Mouse (Mus musculus): Measurements from ENCODE around the gene Raph1.

Raph1 gene

DNA sequence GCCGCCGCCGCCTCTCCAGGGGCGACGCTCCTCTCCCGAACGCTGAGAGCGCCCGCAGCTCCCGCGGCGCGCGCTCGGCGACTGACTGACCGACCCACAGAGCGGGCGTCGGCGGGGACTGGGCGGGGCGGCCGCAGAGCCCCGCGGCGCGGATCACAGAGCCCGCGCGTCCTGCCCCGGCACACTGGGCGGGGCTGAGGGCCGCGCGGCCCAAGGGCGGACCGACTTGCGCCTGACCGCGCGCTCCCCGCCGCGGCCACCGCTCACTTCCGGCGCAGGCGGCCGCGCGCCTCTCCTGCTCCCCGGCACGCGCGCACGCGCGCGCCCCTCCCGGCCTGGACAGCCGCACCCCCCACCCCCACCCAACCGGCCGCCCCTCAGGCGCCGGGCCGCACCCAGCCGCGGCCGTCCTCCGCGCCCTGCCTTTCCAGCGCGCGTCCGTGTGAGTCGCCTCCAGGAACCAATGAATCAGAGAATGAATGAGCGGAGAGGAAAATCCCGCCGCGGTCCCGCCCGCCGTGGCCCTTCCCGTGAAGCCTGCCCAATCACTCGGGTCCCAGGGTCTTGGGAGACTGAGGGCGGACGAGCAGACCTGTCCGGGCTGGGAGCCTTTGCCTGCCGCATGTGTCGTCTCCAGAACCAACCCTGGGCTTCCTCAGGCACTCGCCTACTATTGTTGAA lies at the start of gene Raph1:
TSS of gene Raph1 (minus strand) at position 474 of the 681 bp plus-strand sequence.
- peak; percentile 88 for DNase-seq (ENCODE audit: low spot score)

DNA sequence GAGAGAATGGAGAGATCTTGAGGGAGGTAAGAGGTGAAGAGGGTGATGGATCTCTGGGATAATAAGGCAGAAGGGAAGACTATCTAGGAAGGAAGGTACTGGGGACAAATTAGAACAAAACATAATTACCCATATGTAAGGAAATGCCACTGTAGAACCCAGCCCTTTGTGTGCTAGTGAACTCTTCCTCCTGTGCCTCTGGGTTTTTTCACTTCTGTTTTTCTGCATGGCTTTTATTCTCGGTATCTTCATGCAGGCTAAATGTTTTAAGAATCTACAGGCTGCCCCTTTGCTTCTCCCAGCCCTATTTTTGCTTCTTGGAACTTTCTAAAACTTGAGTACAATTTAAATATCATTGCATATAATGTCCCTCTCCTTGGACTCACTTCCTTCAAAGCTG lies 48.8 kb upstream of the Raph1 start:
- no peak for DNase-seq (ENCODE audit: low spot score)

DNA sequence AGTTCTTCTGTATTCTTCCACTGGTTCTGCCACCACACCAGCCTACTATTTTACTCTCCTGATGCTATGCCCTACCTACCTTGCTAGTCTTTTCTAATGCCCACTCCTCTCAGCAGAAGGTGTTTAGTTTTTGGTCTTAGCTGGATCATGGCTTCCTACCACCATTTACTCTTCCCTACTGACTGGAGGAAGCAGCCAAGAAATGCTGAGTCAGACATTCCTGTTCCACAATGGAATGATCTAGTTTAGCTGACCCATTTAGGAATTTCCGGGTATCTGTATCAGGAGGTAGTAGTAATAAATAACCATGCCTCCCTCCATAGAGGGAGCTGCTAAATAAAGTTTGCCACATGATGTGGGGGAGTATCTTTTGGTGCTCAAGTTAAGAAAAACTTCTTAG lies 48.0 kb upstream of the Raph1 start:
- no peak for DNase-seq (ENCODE audit: low spot score)

DNA sequence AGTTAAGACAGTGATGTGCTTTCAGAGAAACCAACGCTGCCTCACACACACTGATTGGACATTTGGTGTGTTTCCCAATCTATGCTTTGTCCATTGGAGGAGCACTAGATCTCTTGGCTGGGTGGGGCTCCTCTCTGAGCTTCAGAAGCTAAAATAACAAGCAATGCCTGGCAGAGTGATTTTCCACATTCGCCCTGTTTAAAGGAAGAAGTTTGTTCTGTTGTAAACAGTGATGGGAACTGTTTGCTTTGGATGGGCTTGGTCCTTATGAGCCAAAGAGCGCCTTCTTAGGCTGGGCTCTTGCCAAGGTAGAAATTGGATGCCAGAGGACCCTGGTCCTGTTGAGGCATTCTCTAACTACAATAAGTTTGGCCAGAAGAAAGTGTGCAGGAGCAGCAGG lies 45.1 kb upstream of the Raph1 start:
- DNase-seq (ENCODE audit: low spot score) = peak; percentile 38

DNA sequence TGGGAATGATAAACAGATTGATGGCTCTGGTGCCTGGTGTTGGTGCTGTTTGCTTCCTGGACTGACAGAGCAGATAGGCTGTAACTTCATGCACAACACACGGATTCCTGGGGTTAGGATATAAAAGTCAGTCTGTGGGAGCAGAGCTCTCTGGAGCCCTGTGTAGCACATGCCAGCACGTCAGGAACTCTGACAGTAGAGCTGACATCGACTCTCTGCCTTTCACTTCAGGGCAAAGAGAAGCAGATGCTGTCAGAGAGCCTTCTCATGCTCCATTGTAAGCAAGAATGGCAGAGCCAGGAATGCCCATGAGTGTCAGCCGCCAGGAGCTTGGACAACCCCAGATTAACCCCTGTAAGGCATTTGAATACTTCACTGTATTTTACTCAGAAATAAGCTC lies 43.7 kb upstream of the Raph1 start:
- no peak for DNase-seq (ENCODE audit: low spot score)

DNA sequence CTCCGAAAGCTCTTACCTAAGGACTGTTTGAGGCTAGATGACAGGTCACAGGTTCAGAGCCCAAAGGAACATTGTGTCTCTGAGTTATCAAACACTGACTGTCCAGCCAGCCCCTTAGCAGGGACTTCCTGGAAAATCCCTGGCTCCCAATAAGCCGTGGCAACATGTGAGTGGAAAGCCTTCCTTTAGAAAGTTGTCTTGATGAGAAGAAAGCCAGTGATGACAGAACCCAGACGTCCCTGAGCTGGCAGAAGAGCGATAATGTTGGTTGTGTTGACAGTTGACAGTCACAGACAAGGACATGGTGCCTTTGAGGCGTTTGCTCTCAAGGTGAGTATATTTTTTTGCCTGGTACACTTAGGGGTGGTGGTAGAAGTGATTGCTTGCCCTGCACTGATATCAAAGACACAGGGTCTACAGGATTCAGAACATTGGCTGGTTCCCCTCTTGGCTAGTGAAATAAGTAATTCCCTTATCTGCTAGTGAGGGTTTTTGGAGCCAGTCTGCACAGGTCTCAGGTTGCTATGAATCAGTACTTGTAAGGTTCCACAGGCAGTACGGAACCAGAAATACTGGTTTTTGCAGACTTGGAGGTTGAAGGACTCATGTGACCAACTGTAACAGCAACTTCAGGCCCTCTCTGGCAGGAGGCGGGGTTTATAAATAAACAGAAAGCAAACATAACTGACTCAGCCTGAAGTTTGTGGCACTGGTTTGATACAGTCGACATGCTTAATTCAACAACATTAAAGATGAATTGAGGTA lies 42.3 kb upstream of the Raph1 start:
- DNase-seq (ENCODE audit: low spot score) = no peak

DNA sequence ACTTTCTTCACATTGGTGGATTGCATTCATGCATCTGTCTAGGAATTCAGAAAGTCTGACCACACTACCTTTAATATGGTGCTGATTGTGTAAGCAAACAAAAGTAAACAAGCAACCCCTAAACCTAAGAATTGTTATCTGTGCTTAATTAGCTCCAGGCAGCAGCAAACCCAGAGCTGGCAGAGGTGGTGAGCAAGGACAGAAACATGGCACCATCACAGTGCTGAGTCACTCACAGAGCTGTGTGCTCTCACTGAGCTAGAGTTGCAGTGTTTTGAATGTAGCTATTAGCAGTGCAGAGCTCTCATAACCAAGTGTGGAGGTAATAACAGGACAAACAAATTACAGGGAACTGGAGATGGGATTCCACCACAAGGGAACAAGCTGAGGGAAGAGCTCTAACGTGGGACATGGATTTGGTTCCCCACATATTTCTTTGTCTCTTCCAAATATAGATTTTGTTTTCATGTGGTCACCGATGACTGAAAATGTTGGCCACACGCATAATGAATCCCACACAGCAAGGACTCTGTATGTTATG lies 37.6 kb upstream of the Raph1 start:
- peak; percentile 35 for DNase-seq (ENCODE audit: low spot score)

DNA sequence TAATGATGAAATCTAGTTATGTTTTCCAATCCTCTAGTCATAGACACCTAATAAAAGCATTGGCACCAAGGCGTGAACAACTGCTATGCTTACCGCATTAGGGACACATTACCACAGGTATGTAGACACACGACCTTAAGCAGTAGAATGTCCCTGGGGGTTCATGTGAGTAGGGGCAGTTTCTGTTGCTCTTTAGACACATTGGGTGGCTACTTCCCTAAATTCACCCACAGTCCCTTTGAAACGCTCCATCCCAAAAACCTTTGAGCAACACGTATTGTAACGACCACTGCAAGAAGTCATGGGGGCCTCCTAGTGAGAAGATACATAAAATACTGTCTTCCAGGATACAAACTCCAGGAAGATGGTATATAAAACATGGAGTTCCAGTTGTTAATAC lies 33.8 kb upstream of the Raph1 start:
- no peak for DNase-seq (ENCODE audit: low spot score)

DNA sequence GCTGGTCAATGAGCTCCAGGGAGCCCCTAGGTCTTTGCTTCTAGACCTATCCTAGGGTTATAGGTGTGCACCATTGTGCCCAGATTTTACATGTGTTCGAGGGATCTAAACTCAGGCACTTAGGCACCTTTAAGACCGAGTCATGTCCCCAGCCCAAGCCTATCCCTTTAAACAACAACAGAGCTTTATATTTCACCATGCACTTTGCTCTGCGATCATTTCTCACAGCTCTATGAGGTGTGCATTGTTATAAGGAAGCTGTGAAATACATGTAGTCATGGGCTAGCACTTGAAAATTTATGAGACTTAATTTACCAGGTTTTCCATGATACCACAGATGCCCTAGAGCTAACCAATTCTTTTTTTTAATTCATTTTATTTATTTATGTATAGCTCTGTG lies 33.0 kb upstream of the Raph1 start:
- no peak for DNase-seq (ENCODE audit: low spot score)

DNA sequence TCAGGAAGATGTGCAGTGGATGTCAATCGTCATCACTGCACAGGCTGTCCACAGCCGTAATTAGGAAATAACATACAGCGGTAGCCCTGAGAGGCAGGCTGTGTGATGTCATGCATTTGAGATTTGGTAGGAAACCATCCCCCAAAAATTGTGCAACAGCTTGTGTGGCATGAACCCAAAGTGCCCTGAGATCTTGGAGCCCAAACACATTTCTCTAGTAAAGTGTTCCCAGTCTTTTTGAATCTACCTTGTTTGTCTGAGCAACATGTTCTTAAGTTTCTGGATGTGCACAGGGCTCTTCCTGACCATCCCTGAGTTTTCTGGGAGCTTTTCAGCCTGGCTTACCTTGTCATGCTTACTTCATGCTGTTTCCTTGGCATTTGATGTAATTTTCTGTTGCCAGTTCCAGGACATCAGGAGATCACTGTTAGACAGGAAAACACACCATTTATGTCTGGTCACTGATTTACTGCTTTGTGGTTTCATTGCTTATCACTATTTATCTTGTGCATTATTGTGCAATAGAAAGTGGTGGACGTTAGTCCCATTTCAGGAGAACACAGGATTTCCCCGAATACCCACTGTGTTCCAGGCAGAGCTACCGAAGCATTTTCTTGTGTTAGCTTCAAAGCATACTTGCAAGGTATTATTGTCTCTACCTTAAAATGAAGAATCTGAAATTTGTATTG lies 32.3 kb upstream of the Raph1 start:
- peak; percentile 78 for DNase-seq (ENCODE audit: low spot score)

DNA sequence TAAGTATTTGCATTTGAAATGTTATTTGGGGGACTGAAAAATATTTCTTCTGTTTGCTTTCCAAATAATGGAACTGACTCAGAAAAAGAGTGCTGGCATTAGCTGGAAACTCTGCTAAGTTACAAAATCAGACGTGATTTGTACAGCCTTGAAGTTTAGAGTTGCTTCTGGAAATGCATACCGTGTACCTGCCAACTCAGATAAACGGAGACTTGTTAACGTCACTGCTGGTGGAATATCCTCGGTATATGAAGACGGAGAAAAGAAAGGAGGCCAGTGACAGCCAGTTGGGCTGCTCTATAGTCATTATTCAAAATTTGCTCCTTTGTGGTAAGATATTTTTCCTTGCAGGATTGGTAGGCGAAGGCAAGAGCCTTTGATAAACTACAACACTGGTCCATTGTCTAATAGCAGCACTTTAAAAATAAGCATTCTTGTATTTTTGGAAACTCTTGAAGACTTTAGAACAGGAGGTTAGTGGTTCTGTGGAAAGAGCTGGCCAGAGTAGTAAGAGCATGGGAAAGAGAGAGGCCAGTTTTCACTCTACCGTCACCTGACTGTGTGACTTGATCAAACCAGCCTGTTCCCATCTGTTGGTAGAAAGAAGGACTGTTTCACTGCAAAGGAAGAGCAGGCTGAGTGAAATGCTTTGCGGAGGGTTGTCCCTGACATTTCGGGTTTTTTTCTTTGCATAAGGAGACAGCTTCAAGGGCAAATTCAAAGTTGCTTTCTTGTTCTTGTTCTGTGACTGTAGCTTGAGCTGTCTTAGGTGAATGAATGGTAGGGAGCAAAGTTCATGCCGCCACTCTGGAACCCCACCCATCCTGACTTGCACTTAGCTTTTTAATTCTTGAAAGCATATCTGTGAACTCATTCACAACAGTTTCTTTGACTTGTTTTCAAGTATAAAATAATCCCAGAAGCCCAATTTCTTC lies 29.7 kb upstream of the Raph1 start:
- DNase-seq (ENCODE audit: low spot score) = no peak

DNA sequence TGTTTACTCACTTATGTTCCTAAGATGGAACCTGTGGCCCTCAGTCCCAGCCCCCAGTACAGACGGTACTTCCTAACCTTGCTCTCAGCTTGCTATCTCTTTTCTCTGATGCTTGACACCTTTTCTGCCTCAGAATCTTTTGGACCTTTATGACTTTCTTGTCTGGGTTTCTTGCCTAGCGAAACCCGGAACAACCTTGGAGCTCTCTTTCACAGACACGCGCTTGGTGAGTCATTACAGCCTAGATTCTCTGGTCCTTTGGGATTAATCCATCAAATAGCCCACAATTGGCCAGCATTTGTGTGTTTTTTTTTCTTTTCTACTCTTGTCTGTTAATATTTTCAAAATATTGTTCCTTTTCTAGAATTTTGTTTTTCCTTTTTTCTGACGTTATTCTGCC lies 26.2 kb upstream of the Raph1 start:
- DNase-seq (ENCODE audit: low spot score) = no peak

DNA sequence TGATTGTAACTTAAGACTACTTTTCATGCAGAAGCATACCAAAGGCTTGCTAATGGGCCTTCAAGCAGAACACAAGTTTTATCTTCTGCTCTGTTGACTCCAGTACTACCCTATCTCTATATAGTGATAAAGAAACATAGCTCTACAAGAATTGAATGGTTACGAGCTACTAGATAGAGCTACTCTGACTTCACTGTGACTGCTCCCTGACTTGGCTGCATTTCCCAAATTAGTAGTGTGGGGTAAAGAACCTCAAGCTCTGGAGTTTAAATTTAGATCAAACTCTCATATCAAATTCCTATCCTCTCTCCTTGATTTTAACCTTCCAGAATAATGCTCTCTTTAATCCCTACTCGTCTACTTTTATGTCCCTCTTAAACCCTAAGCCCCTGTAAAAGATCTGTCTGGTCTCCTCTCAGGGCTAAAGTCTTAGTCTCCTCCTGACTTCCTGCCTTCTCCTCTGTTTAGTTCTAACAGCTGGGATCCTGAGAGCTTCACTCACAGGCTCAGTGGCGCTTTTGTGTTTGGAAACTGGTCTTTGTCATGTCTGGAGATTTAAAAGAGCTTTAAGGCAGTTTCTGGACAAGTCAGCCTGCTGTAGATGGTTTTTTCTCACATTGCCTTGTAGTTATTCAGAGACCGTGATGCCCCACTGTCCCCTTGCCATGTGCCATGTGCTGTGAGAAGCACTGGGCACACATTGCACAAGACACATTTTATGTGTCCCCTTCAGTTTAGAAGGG lies 22.2 kb upstream of the Raph1 start:
- no peak for DNase-seq (ENCODE audit: low spot score)

DNA sequence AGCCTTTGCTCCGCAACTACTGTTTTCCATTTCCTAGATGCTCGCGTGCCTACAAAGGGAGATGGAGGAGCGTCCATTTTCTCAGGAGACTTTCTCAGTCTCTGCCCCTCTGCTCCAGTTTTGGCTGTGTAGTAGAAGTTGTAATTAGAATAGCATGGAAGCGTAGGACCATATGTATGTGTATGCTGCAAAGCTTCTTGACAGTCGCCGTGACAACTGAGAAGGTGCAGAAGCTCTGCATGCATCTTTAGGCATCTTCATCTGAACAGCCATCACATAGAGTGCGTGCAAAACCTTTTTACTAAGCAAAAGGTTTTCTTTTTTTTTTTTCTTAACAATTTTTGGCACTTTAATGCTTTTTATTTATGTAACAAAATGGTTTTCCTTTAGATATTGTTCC lies 14.1 kb upstream of the Raph1 start:
- DNase-seq (ENCODE audit: low spot score) = no peak

DNA sequence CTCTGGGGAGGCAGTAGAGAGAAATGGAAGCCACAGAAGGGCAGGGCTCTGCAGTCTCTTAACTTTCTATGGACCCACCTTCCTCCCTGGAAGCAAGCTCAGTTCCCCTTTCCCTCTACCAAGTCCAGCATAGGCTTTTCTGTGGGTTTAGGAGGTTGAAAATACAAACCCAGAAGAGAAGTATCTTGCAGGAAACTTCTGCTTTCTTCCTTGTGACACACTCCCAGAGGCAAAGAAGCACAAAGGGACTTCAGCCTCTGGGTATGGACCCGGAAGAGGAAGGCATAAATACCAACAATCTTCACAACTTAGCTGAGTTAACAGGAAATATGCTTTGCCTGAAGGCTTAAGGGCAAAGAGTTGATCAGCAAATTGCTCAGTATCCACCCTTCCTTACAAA lies 13.0 kb upstream of the Raph1 start:
- no peak for DNase-seq (ENCODE audit: low spot score)

DNA sequence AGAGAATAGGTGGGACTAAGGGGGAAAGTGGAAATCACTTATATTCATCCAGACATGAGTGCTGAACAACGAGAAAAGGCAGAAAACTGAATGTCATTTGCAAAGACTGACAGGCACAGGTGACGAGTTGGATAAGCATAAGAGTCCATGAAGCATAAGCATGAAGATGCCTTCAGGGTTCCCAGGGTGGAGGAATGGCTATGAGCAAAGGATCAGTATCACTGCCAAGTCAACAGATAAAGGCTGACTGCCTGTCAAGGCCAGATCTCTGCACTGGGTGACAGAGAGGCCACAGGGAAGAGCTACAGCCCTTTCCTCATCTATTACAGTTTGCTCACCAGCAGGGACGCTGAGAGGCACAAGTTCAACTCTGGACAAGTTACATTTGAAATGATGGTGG lies 5.8 kb upstream of the Raph1 start:
- no peak for DNase-seq (ENCODE audit: low spot score)

DNA sequence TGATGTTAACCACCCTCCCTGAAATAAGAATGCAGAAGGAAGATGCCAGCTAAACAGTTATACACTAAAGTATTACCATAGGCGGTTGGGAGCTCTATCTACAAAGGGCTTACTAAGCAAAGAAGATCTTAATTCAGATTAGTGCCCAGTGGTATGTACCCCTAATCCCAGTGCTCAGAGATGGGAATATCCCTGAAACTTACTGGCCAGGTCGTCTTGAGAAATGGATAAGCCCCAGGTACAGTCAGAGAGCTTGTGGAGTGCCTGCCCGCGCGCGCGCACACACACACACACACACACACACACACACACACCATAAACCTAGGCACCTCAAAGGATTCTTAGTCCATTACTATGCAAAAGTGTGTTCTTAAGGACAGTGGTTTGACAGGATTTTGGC lies 2.8 kb upstream of the Raph1 start:
- DNase-seq (ENCODE audit: low spot score) = no peak

DNA sequence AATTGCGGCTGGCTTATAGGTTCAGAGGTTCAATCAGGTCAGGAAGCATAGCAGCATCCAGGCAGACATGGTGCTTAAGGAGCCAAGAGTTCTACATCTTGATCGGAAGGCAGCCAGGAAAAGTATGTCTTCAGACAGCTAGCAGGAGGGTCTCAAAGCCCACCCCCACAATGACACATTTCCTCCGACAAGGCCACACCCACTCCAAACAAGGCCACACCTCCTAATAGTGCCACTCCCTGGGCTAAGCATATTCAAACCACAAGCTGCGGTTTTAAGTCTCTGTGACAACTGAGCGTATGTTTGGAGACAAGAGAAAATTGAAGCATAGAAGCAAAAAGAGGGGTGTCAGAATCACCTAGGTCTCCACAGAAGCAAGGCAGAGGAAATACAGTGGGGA lies 2.3 kb upstream of the Raph1 start:
- DNase-seq (ENCODE audit: low spot score) = no peak

DNA sequence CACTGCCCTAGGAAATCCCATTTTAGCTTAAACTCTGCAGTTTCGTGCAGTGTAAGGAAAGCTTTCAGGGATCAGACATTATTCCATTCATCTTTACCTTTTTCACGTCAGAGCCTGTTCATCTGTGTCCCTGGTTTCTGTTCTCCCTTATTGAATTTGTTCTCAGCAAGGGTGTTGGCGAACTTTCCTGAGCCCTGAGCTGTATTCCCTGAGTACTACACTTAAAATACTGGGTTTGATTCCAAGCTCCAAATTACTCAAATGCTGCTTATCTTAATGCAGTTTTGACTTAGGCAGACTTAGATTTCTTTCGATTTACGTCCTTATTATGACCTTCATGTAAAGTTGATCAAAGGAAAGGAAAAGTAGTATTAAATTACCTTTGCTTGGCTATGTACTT lies 417 bp upstream of the Raph1 start:
- no peak for DNase-seq (ENCODE audit: low spot score)

DNA sequence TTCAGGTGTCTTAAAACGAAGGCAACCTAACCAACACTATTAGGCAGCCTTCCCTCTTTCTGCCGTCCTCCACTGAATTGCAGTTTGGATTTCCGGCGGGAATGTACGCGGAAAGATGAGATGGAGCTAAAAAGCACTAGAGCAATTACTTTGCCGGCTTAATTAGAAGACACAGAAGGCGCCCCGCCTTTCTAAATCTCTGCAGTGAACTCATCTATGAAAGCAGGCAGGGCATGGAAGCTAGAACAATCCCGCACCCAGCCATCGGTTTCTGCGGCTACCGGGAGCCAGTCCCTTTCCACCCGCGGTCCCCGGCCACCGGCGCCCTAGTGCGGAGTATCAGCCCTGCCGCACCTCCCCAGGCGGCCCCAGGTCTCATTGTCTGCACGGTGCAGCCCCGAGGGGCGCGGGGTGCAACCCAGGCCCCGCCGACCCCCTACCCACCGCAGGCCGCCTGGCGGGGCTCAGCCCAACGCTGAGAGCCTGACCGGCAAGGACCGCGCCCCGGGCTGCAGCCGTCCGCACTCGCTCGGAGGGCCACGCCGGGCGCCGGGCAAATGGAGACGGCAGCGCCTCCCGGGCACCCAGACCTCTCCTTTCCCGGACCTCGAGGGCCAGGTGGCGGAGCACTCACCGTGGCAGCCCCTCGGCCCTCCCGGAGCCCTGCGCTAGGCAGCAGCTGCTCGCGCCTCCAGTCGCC lies 823 bp downstream of the Raph1 start:
- peak; percentile 47 for DNase-seq (ENCODE audit: low spot score)
